Mouse (Mus musculus): ENCODE results near the gene Them7.

The Them7 gene

GRCm38 (mm10) chr2:105224134-105224986 is at the start of gene Them7:
Them7 (plus strand) TSS chr2:105224320.
- no peak for DNase-seq (ENCODE audit: low spot score in 2 of 2)

GRCm38 (mm10) chr2:105178871-105179270 is 45.2 kb upstream of the Them7 start:
- DNase-seq (ENCODE audit: low spot score in 2 of 2) = no peak

- no peak for DNase-seq (ENCODE audit: low spot score in 2 of 2)
These were observed 41.6 kb upstream of the Them7 start for GRCm38 (mm10) chr2:105182501-105182900.

DNA sequence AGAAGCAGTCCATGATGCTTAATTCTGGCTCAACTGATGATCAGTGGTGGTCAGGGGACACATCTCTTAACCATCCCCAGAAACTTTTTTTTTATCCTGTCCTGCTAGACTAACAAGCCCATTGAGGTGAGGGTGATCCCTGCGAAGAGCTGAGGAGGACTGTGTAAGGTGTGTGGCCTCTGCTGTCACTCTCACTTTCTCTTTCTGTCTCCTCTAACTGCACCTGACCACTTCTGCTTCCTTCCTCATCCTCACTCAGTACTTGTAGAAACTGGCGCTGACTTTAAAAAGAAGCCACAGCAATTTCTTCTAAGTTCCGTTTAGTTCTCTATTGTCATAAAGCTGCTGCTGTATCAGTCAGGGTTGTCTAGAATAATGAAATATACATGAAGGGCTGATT is 39.0 kb upstream of the Them7 start:
- no peak for DNase-seq (ENCODE audit: low spot score in 2 of 2)

GRCm38 (mm10) chr2:105185768-105186529 is 38.2 kb upstream of the Them7 start:
- no peak for DNase-seq (ENCODE audit: low spot score in 2 of 2)

GRCm38 (mm10) chr2:105186591-105186990 is 37.5 kb upstream of the Them7 start:
- DNase-seq (ENCODE audit: low spot score in 2 of 2) = no peak

- DNase-seq (ENCODE audit: low spot score in 2 of 2) = no peak
These were observed 35.9 kb upstream of the Them7 start for GRCm38 (mm10) chr2:105188182-105188581.

- DNase-seq (ENCODE audit: low spot score in 2 of 2) = no peak
These were observed 34.8 kb upstream of the Them7 start for GRCm38 (mm10) chr2:105189352-105189751.

GRCm38 (mm10) chr2:105200152-105200551 is 24.0 kb upstream of the Them7 start:
- DNase-seq (ENCODE audit: low spot score in 2 of 2) = no peak

DNA sequence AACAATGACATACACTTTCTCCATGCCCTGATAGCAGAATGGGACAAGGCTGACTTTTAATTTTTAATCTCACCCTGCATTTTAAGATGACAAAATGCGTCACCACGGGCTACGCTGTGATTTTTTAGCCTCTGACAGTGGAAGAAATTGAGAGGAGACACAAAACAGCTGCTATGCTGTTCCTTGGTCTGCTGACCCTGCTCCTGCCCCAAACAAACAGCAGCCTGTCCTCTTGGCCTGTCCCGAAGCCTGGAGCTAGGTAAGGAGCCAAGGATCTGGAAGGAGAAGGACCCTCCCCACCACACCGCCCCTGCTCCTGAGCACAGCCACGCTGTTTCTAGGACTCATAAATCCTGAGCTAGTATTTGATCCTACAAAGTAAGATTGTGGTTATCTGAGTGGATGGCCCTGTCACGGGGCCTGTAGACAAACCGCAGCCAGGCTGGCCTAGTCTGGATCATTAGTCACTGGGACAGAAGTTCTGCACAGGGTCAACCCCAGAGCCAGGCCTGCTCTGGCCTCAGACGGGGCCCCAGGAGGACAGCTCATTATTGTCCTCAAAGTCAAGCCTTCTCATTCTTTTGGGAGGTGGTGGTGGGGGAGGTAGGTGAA is 17.5 kb upstream of the Them7 start:
- DNase-seq (ENCODE audit: low spot score in 2 of 2) = no peak

DNA sequence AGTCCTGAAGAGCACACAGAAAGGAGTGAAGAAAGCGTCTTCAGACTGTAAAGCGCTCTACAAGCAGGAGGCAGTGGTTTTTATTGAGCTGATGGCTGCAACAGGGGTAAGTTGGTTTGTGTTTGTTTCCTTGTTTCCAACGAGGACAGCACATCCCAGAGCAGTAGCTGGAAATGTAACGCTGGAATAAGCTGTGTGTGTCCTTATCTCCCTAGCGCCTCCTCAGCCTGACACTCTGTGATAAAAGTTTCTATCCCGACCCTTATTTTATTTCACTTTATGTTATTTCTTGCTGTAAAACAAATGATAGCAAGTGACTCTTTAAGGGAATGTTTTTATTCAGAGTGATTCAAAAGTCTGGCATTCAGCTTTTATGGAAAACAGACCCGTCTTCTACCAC is 11.3 kb upstream of the Them7 start:
- no peak for DNase-seq (ENCODE audit: low spot score in 2 of 2)

- no peak for DNase-seq (ENCODE audit: low spot score in 2 of 2)
These were observed 8.2 kb upstream of the Them7 start for GRCm38 (mm10) chr2:105215914-105216313.

DNA sequence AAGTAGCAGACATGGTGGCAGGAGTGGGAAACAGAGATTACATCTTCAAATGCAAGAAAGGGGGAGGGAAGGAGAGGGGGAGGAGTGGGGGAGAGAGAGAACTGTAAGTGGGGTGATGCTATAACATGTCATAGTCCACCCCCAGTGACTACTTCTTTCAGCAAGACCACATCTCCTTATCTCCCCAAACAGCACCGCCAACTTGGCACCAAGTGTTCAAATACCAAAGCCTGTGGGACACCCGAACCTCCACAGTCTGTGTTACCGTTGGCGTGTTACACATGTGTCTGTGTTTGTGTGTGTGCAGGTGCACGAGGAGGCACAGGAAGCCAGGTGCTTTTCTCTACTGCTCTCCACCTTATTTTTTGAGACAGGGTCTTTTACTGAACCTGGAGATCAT is 4.9 kb upstream of the Them7 start:
- DNase-seq (ENCODE audit: low spot score in 2 of 2) = no peak

GRCm38 (mm10) chr2:105219664-105220063 is 4.5 kb upstream of the Them7 start:
- DNase-seq (ENCODE audit: low spot score in 2 of 2) = no peak

- DNase-seq (ENCODE audit: low spot score in 2 of 2) = no peak
These were observed 3.3 kb upstream of the Them7 start for GRCm38 (mm10) chr2:105220738-105221303.

DNA sequence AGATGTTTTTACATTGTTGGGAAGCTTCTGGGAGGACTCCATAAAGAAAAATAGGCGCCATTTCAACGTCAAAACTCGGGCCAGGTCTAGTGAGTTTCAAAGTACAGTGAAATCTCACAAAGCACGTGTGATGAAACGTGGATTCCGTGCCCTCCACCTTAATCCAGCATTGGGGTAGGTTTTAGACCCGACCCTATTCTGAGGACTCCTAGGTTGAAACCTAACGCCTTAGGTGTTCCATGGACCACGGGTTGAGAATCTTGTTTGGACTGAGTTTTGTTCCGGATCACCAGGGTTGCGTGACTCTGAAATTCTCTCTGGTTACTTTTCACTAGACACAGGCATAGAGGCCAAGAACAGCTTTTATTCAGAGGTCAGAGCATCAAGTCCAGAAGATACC is 514 bp upstream of the Them7 start:
- no peak for DNase-seq (ENCODE audit: low spot score in 2 of 2)

- no peak for DNase-seq (ENCODE audit: low spot score in 2 of 2)
These were observed 861 bp downstream of the Them7 start for GRCm38 (mm10) chr2:105224987-105225375.

DNA sequence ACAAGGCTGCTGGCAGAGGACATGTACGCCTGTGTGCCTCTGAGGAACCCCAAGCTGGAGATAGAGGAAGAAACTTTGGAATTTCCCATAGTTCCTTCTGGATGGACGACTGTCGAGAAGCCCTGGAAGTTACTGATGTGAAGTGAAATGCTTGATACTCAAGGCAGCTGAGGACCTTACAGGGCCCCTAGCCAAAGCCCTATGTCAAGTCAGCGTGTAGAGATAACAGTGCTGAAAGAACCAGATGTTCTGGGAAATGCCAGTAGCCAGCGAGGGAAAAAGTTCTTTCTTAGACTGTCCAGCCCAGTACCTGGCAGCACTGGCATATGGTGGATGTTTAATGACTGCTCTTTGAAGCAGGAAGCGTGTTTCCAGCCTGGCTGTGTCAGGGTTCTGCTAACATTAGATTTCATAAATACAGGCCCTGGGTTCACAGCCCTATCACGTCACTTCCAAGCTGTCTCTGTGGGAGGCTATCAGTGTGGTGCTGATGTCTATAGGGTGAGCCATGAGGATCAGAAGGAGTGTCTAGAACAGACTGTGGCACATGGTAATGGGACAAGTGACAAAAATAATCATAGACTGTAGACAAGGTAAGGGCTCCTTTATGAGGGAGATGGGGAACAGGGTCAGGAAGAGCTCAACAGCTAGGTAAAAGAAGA is 2.3 kb downstream of the Them7 start:
- no peak for DNase-seq (ENCODE audit: low spot score in 2 of 2)

DNA sequence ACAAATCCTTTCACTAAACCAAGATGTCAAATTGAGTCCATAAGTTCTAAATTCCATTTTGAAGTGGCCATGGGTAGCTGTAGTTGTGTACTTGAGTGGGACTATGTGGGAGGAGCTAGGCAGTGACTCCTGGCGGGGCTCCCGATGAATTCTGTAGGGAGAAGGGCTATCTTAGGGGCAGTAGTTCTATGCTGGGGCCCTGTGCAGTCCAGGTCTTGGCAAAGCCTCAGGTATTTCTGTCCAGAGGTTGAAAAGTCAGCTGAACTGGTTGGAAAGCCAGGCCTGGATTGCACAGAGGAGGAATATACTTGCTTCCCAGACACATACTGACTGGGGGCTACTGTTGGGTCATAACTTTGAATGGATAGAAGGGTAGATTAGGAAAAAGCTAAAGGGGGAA is 4.3 kb downstream of the Them7 start:
- DNase-seq (ENCODE audit: low spot score in 2 of 2) = no peak

DNA sequence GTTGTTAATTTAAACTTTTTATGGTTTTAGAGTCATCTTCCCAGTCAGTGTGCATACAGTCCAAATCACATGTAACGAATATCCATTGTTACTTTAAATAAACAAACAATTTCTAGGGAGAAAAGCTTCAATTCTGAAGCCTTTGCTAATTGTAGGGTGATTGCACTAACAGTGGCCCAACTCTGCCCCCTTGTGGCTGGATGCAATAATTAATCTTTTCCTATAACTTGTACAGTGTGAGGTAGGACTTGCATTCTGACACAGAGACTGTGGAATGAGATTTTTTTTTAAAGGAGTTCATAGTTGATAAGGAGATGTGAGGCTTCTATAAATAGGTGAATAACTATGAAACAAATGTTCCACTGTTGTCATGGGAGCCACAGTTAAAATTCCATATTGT is 6.2 kb downstream of the Them7 start:
- DNase-seq (ENCODE audit: low spot score in 2 of 2) = peak; percentile 48 to 83

DNA sequence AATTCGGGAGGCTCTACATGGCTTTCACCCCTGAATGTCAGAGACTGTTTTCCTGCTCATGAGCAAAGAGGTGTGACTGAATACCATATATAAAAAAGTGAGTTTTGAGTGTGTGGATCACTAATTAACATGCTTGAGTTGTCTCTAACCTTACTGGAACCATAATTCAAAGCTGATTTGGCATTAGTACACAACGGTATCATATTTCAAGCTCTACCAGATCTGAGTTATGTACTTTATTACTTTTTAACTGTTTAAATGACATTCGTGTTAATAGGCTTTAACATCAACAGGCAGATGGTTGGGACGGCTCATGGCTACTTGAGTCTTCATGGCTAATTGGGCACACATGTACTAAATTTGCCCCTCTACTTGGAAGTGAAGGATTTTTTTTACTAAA is 8.3 kb downstream of the Them7 start:
- no peak for DNase-seq (ENCODE audit: low spot score in 2 of 2)

GRCm38 (mm10) chr2:105234278-105234677 is 10.2 kb downstream of the Them7 start:
- DNase-seq (ENCODE audit: low spot score in 2 of 2) = no peak

All from right cerebral cortex, adult 2 months (tissue).